Mouse (Mus musculus) olfactory bulb, adult 2 months (tissue): Measurements from ENCODE around the gene Prdm16.

Source experiments
- CTCF ChIP-seq: fragments of 200-500 bp; IDR thresholded peaks from 2 replicates; pipeline ENCODE4 v1.5.1; 2012; ENCODE audit warnings: low read depth, mild to moderate bottlenecking, low read length, moderate library complexity; ENCODE audit not compliant: insufficient read depth
- POLR2A ChIP-seq: fragments of 200-500 bp; IDR thresholded peaks from 2 replicates; pipeline ENCODE4 v1.6.1; 2012; ENCODE audit warnings: mild to moderate bottlenecking, low read depth, low read length, moderate library complexity; ENCODE audit not compliant: insufficient read depth

- no peak for TF ChIP-seq POLR2A
- TF ChIP-seq CTCF, result no peak
Measured at GRCm38 (mm10) chr4:154346731-154347522, 289.7 kb downstream of the Prdm16 start.
